Mouse (Mus musculus) hindbrain, embryonic 14.5 days (tissue): ENCODE measurements around the gene Trip10. TPM values are rescaled to one million over a fixed set of nuclear protein-coding genes. Genes with fewer than 3 reads are reported as not detected.
A peak's percentile ranks its signal among the peaks of the same experiment; 100 is the strongest.

Experiments used
- ATAC-seq: fragments of 200-750 bp; cut with Nextera tagmentation; 2 replicates; pipeline ENCODE4 v1.8.0; 2017; ENCODE audit warnings: moderate number of reproducible peaks, mild to moderate bottlenecking, moderate TSS enrichment, moderate library complexity; ENCODE audit not compliant: low FRiP score
- DNase-seq: peaks from one replicate; pipeline ENCODE4 v3.0.0-alpha.2; 2015; ENCODE audit warnings: low spot score
- H3K27ac ChIP-seq: fragments of 300-500 bp; sonication (generic); 2 replicates; pipeline ENCODE4 v1.5.1; 2014; ENCODE audit warnings: mild to moderate bottlenecking, moderate library complexity
- H3K27me3 ChIP-seq: fragments of 300-500 bp; sonication (generic); 2 replicates; pipeline ENCODE4 v1.6.1; 2014; ENCODE audit warnings: mild to moderate bottlenecking, low read length, mixed read lengths; ENCODE audit not compliant: control insufficient read depth, insufficient read depth
- H3K36me3 ChIP-seq: fragments of 300-500 bp; sonication (generic); replicated peaks from 2 replicates; pipeline ENCODE4 v1.6.1; 2014; ENCODE audit not compliant: control insufficient read depth, insufficient read depth
- H3K4me1 ChIP-seq: fragments of 300-500 bp; sonication (generic); replicated peaks from 2 replicates; pipeline ENCODE4 v1.6.1; 2014; ENCODE audit warnings: antibody characterized with exemption, low read length, mixed read lengths; ENCODE audit not compliant: control insufficient read depth, insufficient read depth
- H3K4me2 ChIP-seq: fragments of 300-500 bp; sonication (generic); replicated peaks from 2 replicates; pipeline ENCODE4 v1.6.1; 2014; ENCODE audit warnings: mild to moderate bottlenecking, moderate library complexity
- H3K4me3 ChIP-seq: fragments of 300-500 bp; sonication (generic); replicated peaks from 2 replicates; pipeline ENCODE4 v1.5.1; 2014; ENCODE audit warnings: mild to moderate bottlenecking, low read length
- H3K9ac ChIP-seq: fragments of 300-500 bp; sonication (generic); 2 replicates; pipeline ENCODE4 v1.6.1; 2014
- H3K9me3 ChIP-seq: fragments of 300-500 bp; sonication (generic); 2 replicates; pipeline ENCODE4 v1.6.1; 2016; ENCODE audit warnings: low read length; ENCODE audit not compliant: control insufficient read depth
- WGBS: fragments of 180-500 bp; shearing (Covaris S2); extraction: QIAGEN DNeasy Blood & Tissue Kit; methylation state at CpG from one replicate; pipeline ENCODE4 v1.1.7; 2014; 5-methylcytosine and 5-hydroxymethylcytosine counted together
- polyA plus RNA-seq: library from polyadenylated mRNA; unstranded; fragments of >200 nt; fragmentation: Nextera tagmentation; extraction: Ambion mirVana; gene quantifications from 2 replicates; pipeline ENCODE4 v1.2.1, GENCODE M21; 2014

Gene Trip10
- polyA plus RNA-seq, 1 experiment from 2014 or later, result 10.1 TPM

- no peak overlapping the region for H3K4me2 ChIP-seq
- no peak for ATAC-seq
- no peaks in the 10 kb centered on the region for H3K27me3 ChIP-seq
- no peak overlapping the region for H3K4me3 ChIP-seq
- no peak overlapping the region for H3K9ac ChIP-seq
- H3K4me1 ChIP-seq, result no peaks in the 10 kb centered on the region
- H3K9me3 ChIP-seq, result no peaks in the 10 kb centered on the region
- peaks cover 21% of the 10 kb centered on the region for H3K36me3 ChIP-seq
- no peak for DNase-seq
- WGBS, result 88% methylated on average over 1 of the region's 1 CpGs
- no peak overlapping the region for H3K27ac ChIP-seq
These were observed 17.1 kb upstream of the Trip10 start for GRCm38 (mm10) chr17:57232200-57232599.

- Histone ChIP-seq H3K27ac (no peak overlapping the region), H3K36me3 (peaks cover 26% of the 10 kb centered on the region), H3K4me3 (no peak overlapping the region), H3K4me2 (no peak overlapping the region), H3K27me3 (no peaks in the 10 kb centered on the region), H3K4me1 (no peaks in the 10 kb centered on the region), H3K9ac (no peak overlapping the region), H3K9me3 (no peaks in the 10 kb centered on the region)
- no peak for ATAC-seq
- no peak for DNase-seq
- WGBS, result 49% methylated on average over 7 of the region's 7 CpGs
These were observed 16.2 kb upstream of the Trip10 start for GRCm38 (mm10) chr17:57233038-57233437.

GRCm38 (mm10) chr17:57234254-57234928 is 14.9 kb upstream of the Trip10 start:
- H3K36me3 ChIP-seq, result peaks cover 26% of the 10 kb centered on the region
- no peak overlapping the region for H3K4me2 ChIP-seq
- no peak for ATAC-seq
- H3K9ac ChIP-seq, result no peak overlapping the region
- 90% methylated on average over 12 of the region's 12 CpGs for WGBS
- H3K27me3 ChIP-seq, result no peaks in the 10 kb centered on the region
- no peak overlapping the region for H3K4me3 ChIP-seq
- no peak for DNase-seq
- no peak overlapping the region for H3K27ac ChIP-seq
- no peaks in the 10 kb centered on the region for H3K9me3 ChIP-seq
- H3K4me1 ChIP-seq, result no peaks in the 10 kb centered on the region

- no peaks in the 10 kb centered on the region for H3K4me1 ChIP-seq
- H3K4me3 ChIP-seq, result no peak overlapping the region
- 92% methylated on average over 5 of the region's 5 CpGs for WGBS
- H3K27ac ChIP-seq, result no peak overlapping the region
- H3K9ac ChIP-seq, result no peak overlapping the region
- H3K36me3 ChIP-seq, result peaks cover 26% of the 10 kb centered on the region
- DNase-seq (no peak), ATAC-seq (no peak)
- H3K4me2 ChIP-seq, result no peak overlapping the region
- H3K9me3 ChIP-seq, result no peaks in the 10 kb centered on the region
- no peaks in the 10 kb centered on the region for H3K27me3 ChIP-seq
These were observed 13.5 kb upstream of the Trip10 start for GRCm38 (mm10) chr17:57235803-57236202.

GRCm38 (mm10) chr17:57237181-57237580 is 12.1 kb upstream of the Trip10 start:
- H3K4me2 ChIP-seq, result no peak overlapping the region
- H3K9me3 ChIP-seq, result no peaks in the 10 kb centered on the region
- peaks cover 32% of the 10 kb centered on the region for H3K36me3 ChIP-seq
- H3K27ac ChIP-seq, result no peak overlapping the region
- H3K9ac ChIP-seq, result no peak overlapping the region
- H3K4me3 ChIP-seq, result no peak overlapping the region
- DNase-seq, result no peak
- no peaks in the 10 kb centered on the region for H3K27me3 ChIP-seq
- no peaks in the 10 kb centered on the region for H3K4me1 ChIP-seq
- 96% methylated on average over 9 of the region's 9 CpGs for WGBS
- ATAC-seq, result peak; percentile 25; the same call in 1 of the 2 replicates

GRCm38 (mm10) chr17:57243650-57244370 is 5.4 kb upstream of the Trip10 start:
- no peak for ATAC-seq
- Histone ChIP-seq H3K4me2 (no peak overlapping the region), H3K36me3 (peaks cover 13% of the 10 kb centered on the region), H3K9ac (no peak overlapping the region), H3K4me1 (peaks cover 10% of the 10 kb centered on the region), H3K4me3 (no peak overlapping the region), H3K27me3 (no peaks in the 10 kb centered on the region), H3K27ac (no peak overlapping the region), H3K9me3 (no peaks in the 10 kb centered on the region)
- WGBS, result 76% methylated on average over 10 of the region's 10 CpGs
- DNase-seq, result no peak

GRCm38 (mm10) chr17:57245311-57245929 is 3.8 kb upstream of the Trip10 start:
- H3K4me1 ChIP-seq, result peaks cover 24% of the 10 kb centered on the region
- H3K9me3 ChIP-seq, result no peaks in the 10 kb centered on the region
- no peak overlapping the region for H3K9ac ChIP-seq
- peaks cover 13% of the 10 kb centered on the region for H3K36me3 ChIP-seq
- DNase-seq (no peak), ATAC-seq (no peak)
- H3K4me3 ChIP-seq, result no peak overlapping the region
- H3K27ac ChIP-seq, result no peak overlapping the region
- H3K4me2 ChIP-seq, result no peak overlapping the region
- 91% methylated on average over 10 of the region's 10 CpGs for WGBS
- no peaks in the 10 kb centered on the region for H3K27me3 ChIP-seq

GRCm38 (mm10) chr17:57246663-57247392 is 2.4 kb upstream of the Trip10 start:
- peak overlapping the region; percentile 70 for H3K9ac ChIP-seq
- no peak; the same call in 1 of the 2 replicates for ATAC-seq
- H3K4me2 ChIP-seq, result peak overlapping the region; percentile 63
- H3K4me3 ChIP-seq, result peak overlapping the region; percentile 56
- 5% methylated on average over 18 of the region's 18 CpGs for WGBS
- peak overlapping the region; percentile 96 for H3K27ac ChIP-seq
- H3K36me3 ChIP-seq, result peaks cover 10% of the 10 kb centered on the region
- no peaks in the 10 kb centered on the region for H3K9me3 ChIP-seq
- peaks cover 27% of the 10 kb centered on the region for H3K4me1 ChIP-seq
- DNase-seq, result no peak
- H3K27me3 ChIP-seq, result no peaks in the 10 kb centered on the region
